Mouse (Mus musculus) limb, embryonic 11.5 days (tissue): ENCODE measurements around the gene Eif5a. TPM values are rescaled to one million over a fixed set of nuclear protein-coding genes. Genes with fewer than 3 reads are reported as not detected.

Experiments
- ATAC-seq: fragments of 200-750 bp; cut with Nextera tagmentation; 2 replicates; pipeline ENCODE4 v1.8.0; 2017; ENCODE audit warnings: low read depth; ENCODE audit not compliant: insufficient number of reproducible peaks, low FRiP score, low TSS enrichment
- DNase-seq: peaks from one replicate; pipeline ENCODE4 v3.0.0-alpha.2; 2015; ENCODE audit warnings: low spot score
- H3K27ac ChIP-seq: fragments of 300-500 bp; sonication (generic); replicated peaks from 2 replicates; pipeline ENCODE4 v1.5.1; 2014; ENCODE audit warnings: low read depth, mild to moderate bottlenecking, low read length
- H3K27me3 ChIP-seq: fragments of 300-500 bp; sonication (generic); 2 replicates; pipeline ENCODE4 v1.6.1; 2014; ENCODE audit warnings: mild to moderate bottlenecking, low read length, mixed read lengths; ENCODE audit not compliant: control insufficient read depth, insufficient read depth
- H3K36me3 ChIP-seq: fragments of 300-500 bp; sonication (generic); 2 replicates; pipeline ENCODE4 v1.6.1; 2014; ENCODE audit warnings: mild to moderate bottlenecking, low read length, moderate library complexity, mixed read lengths; ENCODE audit not compliant: control insufficient read depth, insufficient read depth
- H3K4me1 ChIP-seq: fragments of 300-500 bp; sonication (generic); 2 replicates; pipeline ENCODE4 v1.6.1; 2014; ENCODE audit warnings: low read length, mixed read lengths; ENCODE audit not compliant: control insufficient read depth, insufficient read depth
- H3K4me2 ChIP-seq: fragments of 300-500 bp; sonication (generic); 2 replicates; pipeline ENCODE4 v1.6.1; 2014; ENCODE audit warnings: low read depth, mild to moderate bottlenecking, moderate library complexity; ENCODE audit not compliant: severe bottlenecking
- H3K4me3 ChIP-seq: fragments of 300-500 bp; sonication (generic); 2 replicates; pipeline ENCODE4 v1.5.1; 2014; ENCODE audit warnings: low read depth, low read length
- H3K9ac ChIP-seq: fragments of 300-500 bp; sonication (generic); 2 replicates; pipeline ENCODE4 v1.6.1; 2014; ENCODE audit warnings: mild to moderate bottlenecking, low read length
- H3K9me3 ChIP-seq: fragments of 300-500 bp; sonication (generic); 2 replicates; pipeline ENCODE4 v1.6.1; 2016; ENCODE audit warnings: low read length; ENCODE audit not compliant: control insufficient read depth
- WGBS: fragments of 180-500 bp; shearing (Covaris S2); extraction: QIAGEN DNeasy Blood & Tissue Kit; methylation state at CpG from one replicate; pipeline ENCODE4 v1.1.7; 2014; 5-methylcytosine and 5-hydroxymethylcytosine counted together
- polyA plus RNA-seq: library from polyadenylated mRNA; unstranded; fragments of >200 nt; fragmentation: Nextera tagmentation; extraction: Ambion mirVana; gene quantifications from 2 replicates; pipeline ENCODE4 v1.2.1, GENCODE M21; 2014

The Eif5a gene
- polyA plus RNA-seq, 1 experiment from 2014 or later: 2,370 TPM

- WGBS: 92% methylated on average over 8 of the region's 8 CpGs
- H3K27me3 ChIP-seq: no peaks in the 10 kb centered on the region
- H3K9me3 ChIP-seq: no peaks in the 10 kb centered on the region
- no peak overlapping the region for H3K27ac ChIP-seq
- no peak overlapping the region for H3K4me2 ChIP-seq
- peaks cover 11% of the 10 kb centered on the region for H3K4me1 ChIP-seq
- H3K9ac ChIP-seq: no peak overlapping the region
- peaks cover 56% of the 10 kb centered on the region for H3K36me3 ChIP-seq
- no peak for DNase-seq
- H3K4me3 ChIP-seq: no peak overlapping the region
- ATAC-seq: no peak
Measured at GRCm38 (mm10) chr11:69910177-69910576, 11.6 kb downstream of the Eif5a start.

GRCm38 (mm10) chr11:69909174-69909573 is 12.6 kb downstream of the Eif5a start:
- WGBS: 91% methylated on average over 5 of the region's 5 CpGs

GRCm38 (mm10) chr11:69908645-69909044 is 13.1 kb downstream of the Eif5a start:
- no peak for DNase-seq
- ATAC-seq: no peak
- 95% methylated on average over 11 of the region's 11 CpGs for WGBS
- H3K9me3 ChIP-seq: no peaks in the 10 kb centered on the region
- H3K36me3 ChIP-seq: peaks cover 67% of the 10 kb centered on the region
- H3K4me1 ChIP-seq: peaks cover 6% of the 10 kb centered on the region; the same call in 1 of the 2 replicates
- H3K27me3 ChIP-seq: no peaks in the 10 kb centered on the region
- H3K27ac ChIP-seq: no peak overlapping the region
- no peak overlapping the region for H3K9ac ChIP-seq
- no peak overlapping the region for H3K4me2 ChIP-seq
- H3K4me3 ChIP-seq: no peak overlapping the region

More at GRCm38 (mm10) chr11:69909174-69909573, 12.6 kb downstream of the Eif5a start:
- Histone ChIP-seq H3K4me2 (no peak overlapping the region), H3K36me3 (peaks cover 61% of the 10 kb centered on the region), H3K27me3 (no peaks in the 10 kb centered on the region), H3K9ac (no peak overlapping the region), H3K4me3 (no peak overlapping the region), H3K27ac (no peak overlapping the region), H3K4me1 (peaks cover 6% of the 10 kb centered on the region; the same call in 1 of the 2 replicates), H3K9me3 (no peaks in the 10 kb centered on the region)
- ATAC-seq (no peak), DNase-seq (no peak)

GRCm38 (mm10) chr11:69904311-69904710 is 17.4 kb downstream of the Eif5a start:
- Histone ChIP-seq H3K4me2 (no peak overlapping the region), H3K36me3 (peaks cover 43% of the 10 kb centered on the region), H3K4me3 (no peak overlapping the region), H3K27me3 (no peaks in the 10 kb centered on the region), H3K27ac (no peak overlapping the region), H3K9me3 (no peaks in the 10 kb centered on the region), H3K4me1 (peaks cover 16% of the 10 kb centered on the region), H3K9ac (no peak overlapping the region)
- 94% methylated on average over 9 of the region's 9 CpGs for WGBS
- DNase-seq (no peak), ATAC-seq (no peak)

GRCm38 (mm10) chr11:69902972-69903371 is 18.8 kb downstream of the Eif5a start:
- peaks cover 34% of the 10 kb centered on the region for H3K36me3 ChIP-seq
- no peak for DNase-seq
- H3K4me2 ChIP-seq: peak overlapping the region; percentile 90
- peak overlapping the region; percentile 74; the same call in 1 of the 2 replicates for H3K4me3 ChIP-seq
- H3K27ac ChIP-seq: no peak overlapping the region
- H3K9ac ChIP-seq: no peak overlapping the region
- H3K27me3 ChIP-seq: no peaks in the 10 kb centered on the region
- WGBS: 88% methylated on average over 13 of the region's 13 CpGs
- ATAC-seq: no peak
- H3K9me3 ChIP-seq: no peaks in the 10 kb centered on the region
- H3K4me1 ChIP-seq: peaks cover 18% of the 10 kb centered on the region

- peaks cover 18% of the 10 kb centered on the region for H3K4me1 ChIP-seq
- H3K4me2 ChIP-seq: peak overlapping the region; percentile 90
- no peak for DNase-seq
- no peaks in the 10 kb centered on the region for H3K27me3 ChIP-seq
- peak overlapping the region; percentile 97 for H3K27ac ChIP-seq
- ATAC-seq: no peak; the same call in 1 of the 2 replicates
- no peaks in the 10 kb centered on the region for H3K9me3 ChIP-seq
- peak overlapping the region; percentile 74 for H3K4me3 ChIP-seq
- H3K36me3 ChIP-seq: peaks cover 31% of the 10 kb centered on the region
- H3K9ac ChIP-seq: peak overlapping the region; percentile 99
- WGBS: under 1% methylated on average over 39 of the region's 39 CpGs
Measured at GRCm38 (mm10) chr11:69901993-69902392, 19.8 kb downstream of the Eif5a start.

GRCm38 (mm10) chr11:69901406-69901846 is 20.3 kb downstream of the Eif5a start:
- peaks cover 18% of the 10 kb centered on the region for H3K4me1 ChIP-seq
- ATAC-seq: peak; percentile 64
- WGBS: under 1% methylated on average over 42 of the region's 42 CpGs

GRCm38 (mm10) chr11:69900471-69901405 is 21.0 kb downstream of the Eif5a start, which contains the start of the genes 2810408A11Rik and Neurl4:
Gene 2810408A11Rik (minus strand): TSS chr11:69900987.
Gene Neurl4 (plus strand): TSS chr11:69901072.
- H3K4me3 ChIP-seq: peak within 1 kb of the TSS; percentile 74
- peak within 1 kb of the TSS; percentile 97 for H3K27ac ChIP-seq
- H3K9me3 ChIP-seq: no peaks in the 10 kb centered on the region
- peak within 1 kb of the TSS; percentile 99 for H3K9ac ChIP-seq
- H3K4me2 ChIP-seq: peak within 1 kb of the TSS; percentile 90
- WGBS: under 1% methylated on average over 38 of the region's 38 CpGs
- DNase-seq: peak; percentile 91
- ATAC-seq: peak; percentile 94
- peaks cover 20% of the 10 kb centered on the region for H3K36me3 ChIP-seq
- peaks cover 18% of the 10 kb centered on the region for H3K4me1 ChIP-seq
- no peaks in the 10 kb centered on the region for H3K27me3 ChIP-seq

More at GRCm38 (mm10) chr11:69901406-69901846, 20.3 kb downstream of the Eif5a start:
- peaks cover 26% of the 10 kb centered on the region for H3K36me3 ChIP-seq
- peak overlapping the region; percentile 74 for H3K4me3 ChIP-seq
- no peaks in the 10 kb centered on the region for H3K9me3 ChIP-seq
- peak; percentile 95 for DNase-seq
- peak overlapping the region; percentile 90 for H3K4me2 ChIP-seq
- H3K27ac ChIP-seq: peak overlapping the region; percentile 97
- H3K27me3 ChIP-seq: no peaks in the 10 kb centered on the region
- H3K9ac ChIP-seq: peak overlapping the region; percentile 99
